Mouse (Mus musculus) cerebellum, adult 11 months (tissue): ENCODE results near the gene Fam184a.
"Not testable (repeated sequence)": the region's sequence is repeated elsewhere in the genome, so short reads cannot be mapped to it uniquely, and the experiment has no call there.

Experiments used
- DNase-seq: peaks from one replicate; pipeline ENCODE4 v3.0.0; 2022

The Fam184a gene

DNA sequence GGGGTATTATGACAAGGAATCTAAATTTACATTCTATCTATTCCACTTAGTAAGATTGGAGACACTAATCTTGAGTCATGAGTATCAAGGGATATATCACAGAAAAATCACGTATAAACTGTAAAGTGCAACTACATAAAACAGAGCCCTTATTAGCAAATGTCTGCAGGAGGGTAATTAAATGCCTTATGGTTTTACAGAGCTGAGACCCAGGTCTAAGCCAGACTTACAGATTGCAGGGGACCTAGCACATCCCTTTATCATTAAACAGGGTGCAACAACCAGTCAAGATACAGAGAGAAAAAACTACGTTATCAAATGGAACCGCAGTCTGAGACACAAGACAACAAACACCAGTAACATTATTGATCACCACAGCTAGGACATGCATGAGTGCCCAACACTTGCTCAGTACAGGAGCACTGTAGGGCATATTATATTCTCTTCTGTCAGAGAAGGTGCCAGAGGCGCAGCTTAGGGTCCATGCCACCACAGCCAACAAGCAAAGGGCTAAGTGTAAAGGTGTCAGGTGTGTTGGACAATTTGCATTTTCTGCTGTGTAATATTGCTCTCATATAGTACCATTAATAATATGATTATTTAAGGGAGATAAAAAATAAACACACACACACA, 61.9 kb downstream of the Fam184a start:
- no peak for DNase-seq

DNA sequence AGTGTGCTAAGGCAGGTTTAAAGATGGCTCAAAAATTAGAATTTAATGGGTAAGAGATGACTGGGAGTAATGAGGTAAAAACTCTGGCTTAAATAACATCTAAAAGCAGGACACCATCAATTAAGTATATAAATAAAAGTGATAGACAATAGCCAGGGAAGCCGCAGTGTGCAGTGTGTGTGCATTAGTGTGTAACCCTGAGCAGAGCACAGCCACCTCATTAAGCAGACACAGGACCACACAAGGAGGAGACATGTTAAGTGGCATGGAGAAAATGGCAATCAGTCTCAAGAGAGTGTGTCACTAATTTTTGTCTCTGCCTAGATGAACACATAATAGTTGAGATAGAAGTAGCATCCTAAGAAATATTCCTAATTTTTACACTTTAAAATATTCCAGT, 62.4 kb downstream of the Fam184a start:
- DNase-seq, result no peak

DNA sequence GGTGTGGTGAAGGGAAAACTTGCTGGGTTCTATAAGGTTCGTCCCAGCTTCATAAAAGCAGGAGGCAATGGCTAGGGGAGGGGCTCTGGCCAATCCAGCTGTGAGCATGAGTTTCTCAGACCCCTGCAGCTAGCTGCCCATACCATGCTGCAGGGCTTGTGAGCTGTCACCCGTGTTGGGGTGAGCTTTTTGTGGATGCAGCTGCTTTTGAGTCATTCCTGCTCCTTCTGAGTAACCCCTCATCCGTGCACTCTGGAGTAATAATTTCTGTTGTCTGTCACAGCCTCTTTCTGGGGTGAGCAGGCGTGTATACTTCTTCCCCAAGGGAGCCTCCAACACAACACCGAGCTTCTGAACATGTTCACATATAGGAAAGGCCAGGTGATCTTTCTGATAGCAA, 63.0 kb downstream of the Fam184a start:
- DNase-seq, result no peak

DNA sequence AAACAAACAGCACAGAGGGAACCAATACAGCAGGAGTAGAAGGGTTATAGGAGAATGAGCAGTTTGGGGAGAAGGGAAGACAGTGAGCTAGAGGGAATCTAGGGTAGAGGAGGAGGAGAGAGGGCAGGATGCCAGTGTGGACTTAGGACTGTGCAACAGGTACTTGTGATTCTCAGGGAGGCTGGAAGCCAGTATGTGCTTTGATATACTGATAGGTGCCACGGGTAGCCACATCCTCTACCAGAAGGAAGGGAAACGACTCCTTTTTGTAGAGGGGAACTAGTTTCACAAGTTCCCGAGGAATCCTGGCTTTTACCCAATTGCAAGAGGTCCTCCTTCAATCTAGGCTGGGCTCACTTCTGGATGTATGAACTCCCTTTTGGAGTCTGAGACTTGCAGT, 65.1 kb downstream of the Fam184a start:
- DNase-seq, result no peak

DNA sequence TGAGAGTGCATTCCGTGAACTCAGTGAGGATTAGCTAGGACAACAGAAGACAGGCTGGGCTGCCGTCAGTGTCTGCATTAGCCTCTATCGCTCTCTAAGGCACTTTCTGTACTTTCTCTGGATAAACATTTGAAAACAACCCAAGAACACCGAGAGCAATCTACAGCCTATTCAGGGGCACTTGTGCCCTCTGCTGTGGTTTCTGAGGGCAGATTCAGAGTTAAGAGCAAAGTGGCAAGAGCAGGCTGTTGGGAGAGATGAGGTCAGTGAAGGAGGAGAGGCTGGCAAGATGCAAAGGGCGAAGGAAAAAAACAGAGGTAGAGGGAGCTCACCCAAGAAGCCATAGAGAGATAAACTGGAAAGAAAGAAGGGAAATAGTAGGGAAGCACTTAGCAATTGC, 67.7 kb downstream of the Fam184a start:
- no peak for DNase-seq

DNA sequence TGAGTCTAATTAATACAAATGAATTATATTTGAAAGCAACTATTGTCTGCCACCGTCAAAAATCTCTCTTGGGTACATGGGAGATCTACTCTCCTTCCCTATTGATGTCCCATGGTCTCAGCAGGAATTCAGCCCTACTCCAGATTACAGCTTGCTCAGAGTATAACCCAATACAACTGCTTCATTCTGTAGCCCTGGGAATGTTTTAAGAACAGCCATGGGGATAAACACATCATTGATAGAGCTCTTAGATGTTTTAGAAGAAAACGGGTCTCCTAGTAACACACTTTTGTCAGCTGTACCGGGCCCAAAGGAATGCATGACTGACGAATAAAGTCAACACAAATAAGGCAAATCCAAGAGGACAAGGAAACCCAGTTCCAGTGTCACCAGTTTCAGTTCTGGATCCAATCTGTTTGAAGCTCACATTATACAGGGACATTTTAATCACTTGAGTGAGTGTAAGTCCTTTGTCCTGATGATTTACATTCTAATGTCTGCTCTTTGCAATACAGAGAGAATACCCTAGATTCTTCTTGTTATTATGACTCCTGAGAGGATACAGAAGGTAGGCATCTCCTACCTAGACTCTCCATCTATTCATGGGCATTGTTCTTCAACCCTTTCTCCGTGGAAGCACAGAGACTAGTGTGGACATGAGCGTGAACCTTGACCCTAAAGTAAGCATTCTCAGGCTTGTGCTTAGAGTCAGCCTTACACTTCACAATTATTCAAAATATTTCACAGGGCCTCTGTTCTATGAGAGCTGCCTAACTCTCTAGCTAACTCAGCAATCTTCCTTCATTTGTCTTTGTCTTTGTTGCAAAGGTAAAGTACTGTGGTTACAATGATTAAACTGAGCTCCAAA, 71.0 kb downstream of the Fam184a start:
- no peak for DNase-seq

DNA sequence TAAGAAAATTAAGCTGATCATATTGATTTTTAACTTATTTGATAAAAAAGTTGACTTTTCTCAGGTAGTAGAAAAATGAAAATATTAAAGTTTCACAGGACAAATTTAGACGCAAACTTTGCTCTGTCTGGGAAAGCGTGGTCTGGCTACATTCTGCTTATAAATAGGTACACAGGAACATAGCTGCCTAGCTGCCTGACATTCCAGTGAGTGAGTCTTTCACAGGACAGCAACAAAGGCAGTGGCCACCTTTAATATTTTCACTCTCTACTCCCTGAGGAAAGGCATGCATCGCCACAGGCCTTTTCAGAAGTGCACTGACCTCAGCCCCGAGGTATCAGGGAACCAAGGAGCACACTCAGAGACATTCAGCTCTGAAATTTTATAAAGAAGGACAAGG, 89.1 kb downstream of the Fam184a start:
- no peak for DNase-seq

DNA sequence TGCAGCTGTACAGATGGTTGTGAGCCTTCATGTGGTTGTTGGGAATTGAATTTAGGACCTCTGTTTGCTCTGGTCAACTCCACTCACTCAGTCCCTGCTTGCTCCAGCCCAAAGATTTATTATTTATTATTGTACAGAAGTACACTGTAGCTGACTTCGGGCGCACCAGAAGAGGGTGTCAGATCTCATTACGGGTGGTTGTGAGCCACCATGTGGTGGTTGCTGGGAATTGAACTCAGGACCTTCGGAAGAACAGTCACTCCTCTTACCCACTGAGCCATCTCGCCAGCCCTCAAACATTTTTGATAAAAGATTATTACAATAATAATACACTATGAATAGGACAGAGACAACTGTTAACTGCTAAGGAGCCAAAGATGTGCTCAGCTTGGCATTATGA, 96.7 kb downstream of the Fam184a start:
- DNase-seq, result not testable (repeated sequence)

DNA sequence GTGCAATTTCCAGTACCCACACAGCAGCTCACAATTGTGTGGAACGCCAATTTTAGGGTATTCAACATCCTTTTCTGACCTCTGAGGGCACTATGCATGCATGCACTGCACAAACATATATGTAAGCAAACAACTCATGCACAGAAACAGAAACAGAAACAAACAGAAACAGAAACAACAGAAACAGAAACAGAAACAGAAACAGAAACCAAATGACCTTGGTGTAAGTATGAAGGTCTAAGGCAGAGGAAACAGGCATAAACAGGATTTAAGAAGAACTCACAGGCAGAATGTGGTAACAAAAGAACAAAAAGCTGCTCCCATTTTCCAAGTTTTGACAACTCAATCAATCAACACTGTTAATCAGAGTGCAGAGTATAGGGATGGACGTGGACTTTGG, 100.2 kb downstream of the Fam184a start:
- no peak for DNase-seq

DNA sequence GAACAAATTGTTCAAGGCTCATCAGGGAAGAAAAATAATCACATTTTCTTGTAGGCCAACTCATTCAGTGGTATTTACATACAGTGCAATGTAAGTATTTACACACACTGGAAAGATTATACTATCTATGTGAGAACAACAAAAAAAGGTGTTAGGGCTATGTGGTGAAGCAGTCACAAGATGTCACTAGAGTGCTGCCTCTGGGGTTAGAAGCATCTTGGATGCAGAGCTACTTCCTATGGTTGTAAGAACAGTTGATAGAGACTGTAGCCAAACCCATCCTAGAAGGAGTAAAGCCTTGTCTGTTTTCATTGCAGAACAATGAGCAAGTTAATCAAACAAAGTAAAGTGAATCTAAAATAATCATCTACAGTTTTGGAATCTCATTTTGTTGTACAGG, 109.4 kb downstream of the Fam184a start:
- no peak for DNase-seq

DNA sequence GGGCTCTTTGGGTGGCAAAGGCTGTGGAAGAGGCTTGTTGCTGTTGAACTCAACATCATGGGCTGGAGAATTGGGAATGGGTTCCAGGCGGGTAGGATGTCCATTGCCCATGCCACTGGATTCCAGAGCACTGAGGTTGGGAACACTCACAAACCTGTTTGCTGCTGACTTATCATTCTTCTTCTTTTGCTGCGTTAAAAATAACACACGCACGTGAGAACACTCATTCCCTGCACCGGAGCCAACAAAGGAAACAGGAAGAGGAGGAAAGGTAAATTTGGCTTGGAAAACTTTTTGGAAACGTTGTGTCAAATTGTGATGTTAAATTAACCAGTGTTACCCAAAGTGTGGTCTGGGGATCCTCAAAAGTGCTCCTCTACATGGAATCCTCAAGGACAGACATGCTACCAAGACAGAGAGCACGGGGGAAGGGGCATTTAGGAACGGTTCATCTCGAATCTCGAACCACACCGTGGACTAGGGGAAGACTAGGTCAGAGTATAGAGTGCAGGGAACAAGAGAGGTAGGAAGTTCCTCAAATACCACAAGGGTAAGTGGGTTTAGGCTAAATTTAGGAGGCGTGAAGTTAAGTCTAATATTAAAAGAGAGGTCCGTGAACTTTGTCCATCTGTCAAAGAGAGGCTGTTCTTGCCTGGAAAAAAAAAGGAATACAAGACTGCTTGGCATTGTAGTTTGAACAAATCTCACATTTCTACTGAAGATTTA, 115.5 kb downstream of the Fam184a start:
- no peak for DNase-seq

DNA sequence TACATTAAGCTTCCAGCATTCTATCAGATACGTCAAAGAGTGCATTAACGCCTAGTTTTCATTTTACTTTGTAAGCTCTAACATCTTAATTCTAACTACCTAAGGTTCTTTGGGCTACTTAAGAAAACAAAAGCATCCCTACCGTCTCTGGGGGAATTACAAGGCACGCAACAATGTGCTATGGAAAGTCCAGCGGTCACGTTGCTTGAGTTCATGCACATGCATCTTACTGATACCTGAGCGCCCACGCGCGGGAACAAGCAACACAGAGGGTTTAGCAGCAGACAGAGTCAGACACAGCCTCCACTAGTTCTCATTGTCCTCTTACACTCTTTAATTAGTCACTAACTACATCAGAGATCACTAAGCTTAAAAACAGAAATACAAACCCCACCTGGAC, 116.8 kb downstream of the Fam184a start:
- DNase-seq, result no peak

DNA sequence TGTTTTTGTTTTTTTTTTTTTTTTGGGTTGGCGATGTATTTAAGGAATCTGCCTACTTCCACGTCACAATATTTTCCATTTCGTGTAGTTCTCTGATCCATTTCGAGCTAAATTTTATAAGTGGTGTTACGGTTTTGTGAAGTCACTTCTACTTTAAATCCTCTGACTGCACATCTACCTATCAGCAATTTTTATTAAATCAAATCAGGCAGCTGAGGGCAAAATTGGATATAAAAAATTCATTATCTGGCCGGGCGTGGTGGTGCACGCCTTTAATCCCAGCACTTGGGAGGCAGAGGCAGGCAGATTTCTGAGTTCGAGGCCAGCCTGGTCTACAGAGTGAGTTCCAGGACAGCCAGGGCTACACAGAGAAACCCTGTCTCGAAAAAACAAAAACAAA, 120.6 kb downstream of the Fam184a start, which contains the start of gene Mcm9:
Gene Mcm9 (minus strand): TSS at position 101 of the 400 bp plus-strand sequence.
- DNase-seq, result not testable (repeated sequence)

DNA sequence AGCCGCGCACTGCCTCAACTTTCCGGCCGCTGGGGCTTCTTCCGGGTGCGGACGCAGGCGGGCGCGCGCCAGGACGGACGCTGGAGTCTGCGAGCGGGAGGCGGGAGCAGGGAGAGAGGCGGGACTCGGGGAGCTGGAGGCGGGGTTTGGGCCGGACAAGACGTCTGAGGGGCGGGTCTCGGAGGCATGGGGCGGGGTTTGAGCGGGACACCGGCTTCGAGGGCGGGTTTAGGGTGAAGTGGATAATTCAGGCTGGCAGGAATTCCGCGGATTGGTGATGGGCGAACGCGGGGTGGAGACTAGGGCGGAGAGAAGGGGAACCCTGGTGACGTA, 121.0 kb downstream of the Fam184a start:
- DNase-seq, result peak; percentile 97

DNA sequence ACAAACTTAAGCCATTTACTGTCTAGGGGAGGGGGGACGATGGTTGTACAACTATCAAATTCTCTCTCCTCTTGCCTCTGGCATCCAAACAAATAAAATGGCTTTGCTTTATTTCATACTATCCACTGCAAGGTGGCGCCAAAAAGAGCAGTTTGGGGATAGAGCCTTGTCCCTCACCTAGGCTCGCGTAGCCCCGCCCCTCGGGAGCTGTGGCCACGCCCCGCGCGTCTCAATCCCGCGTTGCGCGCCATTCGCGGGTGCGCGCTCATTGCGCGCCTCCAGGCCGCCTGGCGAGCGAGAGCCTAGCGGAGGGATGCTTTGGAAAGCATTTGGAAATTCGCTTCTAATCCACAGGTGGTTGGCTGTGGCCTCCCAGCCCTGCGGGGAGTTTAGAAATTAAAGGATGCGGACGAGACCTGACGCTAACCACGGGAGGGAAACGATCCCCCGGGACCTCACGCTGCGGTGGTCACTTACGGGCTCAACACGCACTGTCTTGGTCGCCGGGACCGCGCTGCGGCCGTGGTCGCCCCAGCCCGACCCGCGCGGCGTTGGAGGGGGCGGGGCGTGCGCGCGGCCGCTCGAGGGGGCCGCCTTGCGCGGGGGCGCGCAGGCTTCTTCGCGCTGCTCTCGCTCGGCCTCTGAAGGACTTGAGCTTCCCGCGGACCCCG, 121.5 kb downstream of the Fam184a start:
- DNase-seq, result peak; percentile 98

DNA sequence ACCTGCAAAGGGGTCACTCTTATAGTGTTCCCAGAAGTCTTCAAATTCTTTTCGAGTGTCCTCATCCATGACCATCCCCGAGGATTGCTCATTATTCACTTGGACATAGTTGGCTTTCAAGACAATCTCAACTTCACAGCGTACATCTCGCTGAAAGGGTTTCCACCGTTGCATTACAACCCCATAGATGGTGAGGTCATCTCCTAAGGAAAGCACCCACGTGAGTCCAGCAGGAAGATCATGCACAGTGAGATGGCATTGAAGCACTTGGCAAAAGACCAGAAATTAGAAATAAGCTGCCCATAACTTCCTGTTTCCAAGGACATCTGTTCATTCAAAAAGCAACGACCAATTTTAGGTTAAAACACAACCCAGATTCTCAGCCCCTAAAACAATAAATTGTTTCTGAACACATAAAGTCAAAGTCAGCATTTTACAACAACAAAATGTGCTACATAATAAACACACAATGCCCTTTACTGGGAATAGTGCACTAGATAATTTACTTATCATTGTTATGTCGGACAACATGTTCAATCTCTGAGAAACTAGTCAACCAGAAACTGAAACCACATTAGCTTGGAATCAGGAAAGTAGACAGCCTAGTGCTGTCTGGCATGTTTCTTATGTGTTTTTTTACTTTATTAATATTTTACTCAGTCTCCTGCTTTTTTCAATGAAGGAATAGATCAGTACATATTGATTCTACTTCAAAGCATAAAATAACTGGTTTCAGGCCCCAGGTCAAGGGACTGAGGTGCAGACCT, 134.9 kb downstream of the Fam184a start:
- no peak for DNase-seq

DNA sequence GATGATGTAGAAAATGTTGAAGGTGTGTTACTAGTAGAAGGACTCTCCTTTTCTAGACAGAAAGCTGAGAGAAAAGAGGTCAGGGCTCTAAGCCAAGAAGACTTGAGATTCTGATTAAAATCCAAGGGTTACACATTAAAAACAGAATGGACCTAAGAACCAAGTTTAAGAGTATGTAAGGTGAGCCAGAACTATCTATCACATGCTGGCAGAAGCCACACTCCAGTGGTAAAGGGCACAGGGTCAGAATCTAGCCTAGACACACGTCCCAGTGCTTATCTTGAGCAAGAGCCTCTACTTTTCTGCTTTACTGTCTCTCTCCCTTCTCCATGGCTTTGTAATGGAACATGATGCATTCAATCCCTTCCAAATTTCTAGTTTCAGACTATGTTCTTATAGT, 137.0 kb downstream of the Fam184a start:
- DNase-seq, result no peak

DNA sequence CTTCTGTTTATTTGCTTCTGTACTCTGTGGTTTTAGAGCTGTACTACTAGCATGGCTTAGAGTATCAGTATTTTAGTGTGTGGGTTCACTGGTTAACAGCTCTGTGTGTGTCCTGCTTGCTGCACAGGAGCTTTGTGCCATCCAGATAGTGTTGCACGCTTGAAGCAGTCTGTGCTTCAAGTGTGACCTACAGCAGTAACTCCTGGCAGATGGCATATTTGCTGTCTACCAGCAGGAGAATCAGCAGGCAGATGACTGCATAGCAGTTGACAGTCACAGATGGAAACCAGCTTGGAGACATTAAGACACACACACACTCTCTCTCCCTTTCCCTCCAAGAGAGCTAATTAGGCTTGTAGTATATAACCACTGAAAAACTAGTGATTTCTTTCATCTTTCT, 138.8 kb downstream of the Fam184a start:
- DNase-seq, result peak; percentile 68

DNA sequence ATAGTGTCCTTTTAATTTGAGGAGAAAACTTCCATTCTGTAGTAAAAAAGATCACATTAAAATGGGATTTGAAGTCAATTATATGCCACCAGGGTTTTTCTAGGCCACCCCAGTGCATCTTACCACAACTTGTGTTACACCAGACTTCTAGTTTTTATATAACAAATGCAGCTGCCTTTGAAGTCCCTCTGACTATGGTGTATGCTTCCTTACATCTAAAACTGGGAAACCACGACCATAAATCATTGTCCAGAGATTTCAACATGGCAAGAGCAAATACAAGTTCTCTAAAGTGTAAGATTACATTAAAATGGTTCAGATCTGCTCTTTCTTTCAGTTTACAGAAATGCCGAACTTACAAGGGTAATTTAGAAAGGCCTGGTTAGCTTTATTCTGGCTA, 142.6 kb downstream of the Fam184a start:
- DNase-seq, result no peak

DNA sequence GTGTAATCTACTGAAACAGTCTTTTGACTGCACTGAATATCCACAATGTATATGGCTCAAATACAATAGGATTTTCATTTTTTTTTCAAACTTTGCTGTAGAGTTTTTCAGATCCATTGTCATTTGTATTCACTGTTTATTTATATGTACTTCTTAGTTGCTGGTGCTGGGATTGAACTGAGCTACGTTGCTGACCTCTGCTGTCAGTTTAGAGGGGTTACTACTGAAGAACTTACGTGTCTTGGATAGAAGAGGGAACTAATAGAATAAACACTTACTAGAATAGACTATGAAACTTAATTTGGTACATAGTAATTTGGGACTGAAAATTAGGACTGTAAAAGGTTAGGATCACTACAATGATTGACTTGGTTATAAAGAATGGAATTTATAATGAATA, 145.6 kb downstream of the Fam184a start:
- no peak for DNase-seq

DNA sequence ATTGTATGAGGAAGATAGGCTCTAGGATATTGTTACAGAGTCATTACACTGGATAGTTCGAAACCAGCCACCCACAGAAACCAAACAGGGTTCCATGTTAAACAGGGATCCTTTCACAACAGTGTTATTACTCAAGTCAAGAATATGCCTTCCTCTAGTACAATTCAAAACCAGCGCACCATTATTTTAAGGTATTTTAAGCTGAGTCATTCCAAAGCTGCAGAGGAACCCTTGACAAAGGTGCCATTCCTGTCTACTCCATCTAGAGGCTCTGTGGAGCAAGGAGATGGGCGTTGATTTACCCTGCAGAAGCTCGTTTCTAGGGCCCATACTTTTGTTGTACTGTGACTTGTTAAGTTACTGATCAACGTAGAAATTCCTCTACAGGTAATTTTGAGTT, 152.1 kb downstream of the Fam184a start:
- no peak for DNase-seq

DNA sequence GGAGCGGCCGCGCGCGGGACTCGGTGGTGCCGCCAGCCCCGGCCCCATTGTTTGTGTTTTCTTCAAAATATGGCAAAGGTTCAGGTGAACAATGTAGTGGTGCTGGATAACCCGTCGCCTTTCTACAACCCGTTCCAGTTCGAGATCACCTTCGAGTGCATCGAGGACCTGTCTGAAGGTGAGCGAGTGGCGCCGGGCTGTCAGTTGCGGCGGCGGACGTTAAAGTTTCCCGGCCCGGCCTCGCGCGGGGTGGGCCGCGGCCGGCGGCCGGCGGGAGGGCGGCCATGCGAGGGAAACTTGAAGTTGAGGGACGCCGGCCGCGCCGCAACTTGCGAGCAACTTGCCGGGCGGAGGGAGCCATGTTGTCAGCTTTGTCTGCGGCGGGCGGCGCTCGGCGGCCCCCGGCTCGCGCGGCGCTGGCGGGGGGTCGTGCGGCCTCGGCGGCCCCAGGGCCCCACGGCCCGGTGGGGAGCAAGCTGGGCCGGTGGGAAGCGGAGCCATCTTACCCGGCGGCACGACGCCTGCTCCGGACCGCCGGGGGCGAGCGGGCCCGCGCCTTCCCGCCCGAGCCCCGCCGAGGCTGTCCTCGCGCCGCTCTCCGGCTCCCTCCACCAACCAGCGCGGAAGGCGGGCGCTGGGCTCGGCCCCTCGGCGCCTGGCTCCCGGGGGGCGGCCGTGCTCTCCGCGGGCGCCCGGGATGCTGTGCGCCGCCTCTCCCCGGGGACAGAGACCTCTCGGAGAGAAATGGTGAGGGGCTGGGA, 153.6 kb downstream of the Fam184a start:
- no peak for DNase-seq
